Mouse (Mus musculus): ENCODE measurements around the gene Rasgrf2. TPM values are rescaled to one million over a fixed set of nuclear protein-coding genes. Genes with fewer than 3 reads are reported as not detected.
"Not testable (repeated sequence)": the region's sequence is repeated elsewhere in the genome, so short reads cannot be mapped to it uniquely, and the experiment has no call there.

Rasgrf2 gene
- polyA plus RNA-seq (2015; fragmentation: Nextera tagmentation; extraction: Ambion mirVana): 0.39 and 0.41 TPM in 2 replicates

GRCm38 (mm10) chr13:92131384-92132150 lies at the start of gene Rasgrf2:
Gene Rasgrf2 (minus strand): TSS chr13:92131656.
- no peaks in the 10 kb centered on the region for H3K36me3 ChIP-seq (ENCODE audit: control insufficient read depth, insufficient read depth)
- H3K27ac ChIP-seq (ENCODE audit: low read length): no peak within 1 kb of the TSS
- 1% methylated on average over 70 of the region's 70 CpGs for WGBS

GRCm38 (mm10) chr13:92172686-92173085 lies 41.2 kb upstream of the Rasgrf2 start:
- not testable (repeated sequence) for H3K36me3 ChIP-seq (ENCODE audit: control insufficient read depth, insufficient read depth); H3K4me1 ChIP-seq (ENCODE audit: control insufficient read depth, insufficient read depth, low read length); H3K4me3 ChIP-seq (ENCODE audit: low read length); H3K9me3 ChIP-seq (replicated peaks; ENCODE audit: control insufficient read depth, low read length); H3K27me3 ChIP-seq (ENCODE audit: control insufficient read depth, insufficient read depth, low read length); H3K27ac ChIP-seq (ENCODE audit: low read length); H3K9ac ChIP-seq (ENCODE audit: low read length); ATAC-seq (replicated peaks; ENCODE audit: extremely low read depth, insufficient read depth, low FRiP score); H3K4me2 ChIP-seq (ENCODE audit: low read depth, low read length)
- WGBS: 80% methylated on average over 8 of the region's 8 CpGs

More at GRCm38 (mm10) chr13:92131384-92132150, at the start of gene Rasgrf2:
- ATAC-seq (replicated peaks; ENCODE audit: extremely low read depth, insufficient read depth, low FRiP score): peak; percentile 52; the same call in 1 of the 2 replicates
- Histone ChIP-seq H3K9me3 (replicated peaks; ENCODE audit: control insufficient read depth, low read length) (no peaks in the 10 kb centered on the region), H3K9ac (ENCODE audit: low read length) (peak within 1 kb of the TSS; percentile 61), H3K4me1 (ENCODE audit: control insufficient read depth, insufficient read depth, low read length) (no peaks in the 10 kb centered on the region; the same call in 1 of the 2 replicates), H3K27me3 (ENCODE audit: control insufficient read depth, insufficient read depth, low read length) (peaks cover 14% of the 10 kb centered on the region), H3K4me2 (ENCODE audit: low read depth, low read length) (peak within 1 kb of the TSS; percentile 96), H3K4me3 (ENCODE audit: low read length) (peak within 1 kb of the TSS; percentile 59)

- no peaks in the 10 kb centered on the region for H3K4me1 ChIP-seq (ENCODE audit: control insufficient read depth, insufficient read depth, low read length)
- H3K27me3 ChIP-seq (ENCODE audit: control insufficient read depth, insufficient read depth, low read length): no peaks in the 10 kb centered on the region
- ATAC-seq (replicated peaks; ENCODE audit: extremely low read depth, insufficient read depth, low FRiP score): 0 out of 2 replicates have a peak, but pooled peaks have one; percentile 14
- H3K4me2 ChIP-seq (ENCODE audit: low read depth, low read length): no peak overlapping the region
- no peaks in the 10 kb centered on the region for H3K36me3 ChIP-seq (ENCODE audit: control insufficient read depth, insufficient read depth)
- no peak overlapping the region for H3K9ac ChIP-seq (ENCODE audit: low read length)
- no peak overlapping the region for H3K4me3 ChIP-seq (ENCODE audit: low read length)
- H3K27ac ChIP-seq (ENCODE audit: low read length): no peak overlapping the region
- peaks cover 9% of the 10 kb centered on the region for H3K9me3 ChIP-seq (replicated peaks; ENCODE audit: control insufficient read depth, low read length)
- 54% methylated on average over 3 of the region's 3 CpGs for WGBS
Observed at GRCm38 (mm10) chr13:92150551-92150950, 19.1 kb upstream of the Rasgrf2 start.

GRCm38 (mm10) chr13:92148858-92149257 lies 17.4 kb upstream of the Rasgrf2 start:
- Histone ChIP-seq H3K27me3 (ENCODE audit: control insufficient read depth, insufficient read depth, low read length) (no peaks in the 10 kb centered on the region), H3K4me2 (ENCODE audit: low read depth, low read length) (no peak overlapping the region), H3K36me3 (ENCODE audit: control insufficient read depth, insufficient read depth) (peaks cover 3% of the 10 kb centered on the region; the same call in 1 of the 2 replicates), H3K27ac (ENCODE audit: low read length) (no peak overlapping the region), H3K4me1 (ENCODE audit: control insufficient read depth, insufficient read depth, low read length) (no peaks in the 10 kb centered on the region), H3K9ac (ENCODE audit: low read length) (no peak overlapping the region), H3K4me3 (ENCODE audit: low read length) (no peak overlapping the region), H3K9me3 (replicated peaks; ENCODE audit: control insufficient read depth, low read length) (peaks cover 25% of the 10 kb centered on the region)
- WGBS: 43% methylated on average over 4 of the region's 4 CpGs
- ATAC-seq (replicated peaks; ENCODE audit: extremely low read depth, insufficient read depth, low FRiP score): no peak

GRCm38 (mm10) chr13:92134792-92135191 lies 3.3 kb upstream of the Rasgrf2 start:
- no peak for ATAC-seq (replicated peaks; ENCODE audit: extremely low read depth, insufficient read depth, low FRiP score)
- Histone ChIP-seq H3K27ac (ENCODE audit: low read length) (no peak overlapping the region), H3K9me3 (replicated peaks; ENCODE audit: control insufficient read depth, low read length) (no peaks in the 10 kb centered on the region), H3K4me3 (ENCODE audit: low read length) (no peak overlapping the region), H3K4me2 (ENCODE audit: low read depth, low read length) (no peak overlapping the region), H3K27me3 (ENCODE audit: control insufficient read depth, insufficient read depth, low read length) (peaks cover 14% of the 10 kb centered on the region), H3K4me1 (ENCODE audit: control insufficient read depth, insufficient read depth, low read length) (no peaks in the 10 kb centered on the region; the same call in 1 of the 2 replicates), H3K36me3 (ENCODE audit: control insufficient read depth, insufficient read depth) (no peaks in the 10 kb centered on the region), H3K9ac (ENCODE audit: low read length) (no peak overlapping the region)
- 59% methylated on average over 3 of the region's 3 CpGs for WGBS

GRCm38 (mm10) chr13:92132599-92132998 lies 1.1 kb upstream of the Rasgrf2 start:
- no peak for ATAC-seq (replicated peaks; ENCODE audit: extremely low read depth, insufficient read depth, low FRiP score)
- H3K27ac ChIP-seq (ENCODE audit: low read length): no peak overlapping the region
- H3K4me2 ChIP-seq (ENCODE audit: low read depth, low read length): no peak overlapping the region
- 33% methylated on average over 2 of the region's 2 CpGs for WGBS
- H3K4me3 ChIP-seq (ENCODE audit: low read length): no peak overlapping the region
- H3K4me1 ChIP-seq (ENCODE audit: control insufficient read depth, insufficient read depth, low read length): no peaks in the 10 kb centered on the region; the same call in 1 of the 2 replicates
- H3K36me3 ChIP-seq (ENCODE audit: control insufficient read depth, insufficient read depth): no peaks in the 10 kb centered on the region
- no peak overlapping the region for H3K9ac ChIP-seq (ENCODE audit: low read length)
- peaks cover 14% of the 10 kb centered on the region for H3K27me3 ChIP-seq (ENCODE audit: control insufficient read depth, insufficient read depth, low read length)
- H3K9me3 ChIP-seq (replicated peaks; ENCODE audit: control insufficient read depth, low read length): no peaks in the 10 kb centered on the region

- WGBS: 8% methylated on average over 22 of the region's 22 CpGs
- Histone ChIP-seq H3K4me1 (ENCODE audit: control insufficient read depth, insufficient read depth, low read length) (no peaks in the 10 kb centered on the region; the same call in 1 of the 2 replicates), H3K9ac (ENCODE audit: low read length) (peak overlapping the region; percentile 61; the same call in 1 of the 2 replicates), H3K4me3 (ENCODE audit: low read length) (peak overlapping the region; percentile 59), H3K9me3 (replicated peaks; ENCODE audit: control insufficient read depth, low read length) (no peaks in the 10 kb centered on the region), H3K27me3 (ENCODE audit: control insufficient read depth, insufficient read depth, low read length) (peaks cover 14% of the 10 kb centered on the region), H3K4me2 (ENCODE audit: low read depth, low read length) (peak overlapping the region; percentile 96), H3K27ac (ENCODE audit: low read length) (no peak overlapping the region), H3K36me3 (ENCODE audit: control insufficient read depth, insufficient read depth) (no peaks in the 10 kb centered on the region)
- peak; percentile 41 for ATAC-seq (replicated peaks; ENCODE audit: extremely low read depth, insufficient read depth, low FRiP score)
Observed at GRCm38 (mm10) chr13:92130994-92131383, 467 bp downstream of the Rasgrf2 start.

- H3K27me3 ChIP-seq (ENCODE audit: control insufficient read depth, insufficient read depth, low read length): peaks cover 14% of the 10 kb centered on the region
- no peak for ATAC-seq (replicated peaks; ENCODE audit: extremely low read depth, insufficient read depth, low FRiP score)
- no peak overlapping the region for H3K9ac ChIP-seq (ENCODE audit: low read length)
- WGBS: 82% methylated on average over 4 of the region's 4 CpGs
- H3K36me3 ChIP-seq (ENCODE audit: control insufficient read depth, insufficient read depth): no peaks in the 10 kb centered on the region
- no peaks in the 10 kb centered on the region; the same call in 1 of the 2 replicates for H3K4me1 ChIP-seq (ENCODE audit: control insufficient read depth, insufficient read depth, low read length)
- H3K4me2 ChIP-seq (ENCODE audit: low read depth, low read length): no peak overlapping the region
- H3K27ac ChIP-seq (ENCODE audit: low read length): no peak overlapping the region
- no peaks in the 10 kb centered on the region for H3K9me3 ChIP-seq (replicated peaks; ENCODE audit: control insufficient read depth, low read length)
- H3K4me3 ChIP-seq (ENCODE audit: low read length): no peak overlapping the region
Observed at GRCm38 (mm10) chr13:92129877-92130276, 1.6 kb downstream of the Rasgrf2 start.

- H3K4me1 ChIP-seq (ENCODE audit: control insufficient read depth, insufficient read depth, low read length): no peaks in the 10 kb centered on the region
- H3K9ac ChIP-seq (ENCODE audit: low read length): no peak overlapping the region
- ATAC-seq (replicated peaks; ENCODE audit: extremely low read depth, insufficient read depth, low FRiP score): no peak
- H3K9me3 ChIP-seq (replicated peaks; ENCODE audit: control insufficient read depth, low read length): no peaks in the 10 kb centered on the region
- no peak overlapping the region for H3K4me2 ChIP-seq (ENCODE audit: low read depth, low read length)
- 88% methylated on average over 5 of the region's 5 CpGs for WGBS
- H3K27me3 ChIP-seq (ENCODE audit: control insufficient read depth, insufficient read depth, low read length): peaks cover 5% of the 10 kb centered on the region
- no peak overlapping the region for H3K27ac ChIP-seq (ENCODE audit: low read length)
- H3K36me3 ChIP-seq (ENCODE audit: control insufficient read depth, insufficient read depth): no peaks in the 10 kb centered on the region
- H3K4me3 ChIP-seq (ENCODE audit: low read length): no peak overlapping the region
Observed at GRCm38 (mm10) chr13:92125902-92126301, 5.6 kb downstream of the Rasgrf2 start.
